Mouse (Mus musculus) kidney, postnatal 10 days (tissue): ENCODE results near the gene Ankrd24.
A peak's percentile ranks its signal among the peaks of the same experiment; 100 is the strongest.

Experiments
- DNase-seq: peaks from one replicate; pipeline ENCODE4 v3.0.0; 2021; ENCODE audit warnings: mixed read lengths

Ankrd24 gene

GRCm38 (mm10) chr10:81605974-81606751 lies 22.2 kb upstream of the Ankrd24 start, which contains the start of gene BC025920:
Gene BC025920 (plus strand): TSS chr10:81606270.
- DNase-seq, result peak; percentile 97

GRCm38 (mm10) chr10:81608308-81608707 lies 20.0 kb upstream of the Ankrd24 start:
- DNase-seq, result no peak

- DNase-seq, result no peak
These were observed 15.6 kb upstream of the Ankrd24 start for GRCm38 (mm10) chr10:81612779-81613178.

- DNase-seq, result no peak
These were observed 12.9 kb upstream of the Ankrd24 start for GRCm38 (mm10) chr10:81615486-81615885.

- no peak for DNase-seq
These were observed 8.4 kb upstream of the Ankrd24 start for GRCm38 (mm10) chr10:81619976-81620375.

GRCm38 (mm10) chr10:81620786-81621185 lies 7.6 kb upstream of the Ankrd24 start:
- no peak for DNase-seq

- DNase-seq, result no peak
These were observed 4.9 kb upstream of the Ankrd24 start for GRCm38 (mm10) chr10:81623441-81623840.

GRCm38 (mm10) chr10:81626101-81626993 lies 2.0 kb upstream of the Ankrd24 start:
- DNase-seq, result no peak

- peak; percentile 96 for DNase-seq
These were observed 1.1 kb upstream of the Ankrd24 start, which contains the start of gene Sirt6 for GRCm38 (mm10) chr10:81626994-81627835. Gene Sirt6 (minus strand): TSS chr10:81627797.

GRCm38 (mm10) chr10:81627836-81628220 lies 512 bp upstream of the Ankrd24 start:
- DNase-seq, result peak; percentile 63

- DNase-seq, result peak; percentile 94
These were observed 5.1 kb downstream of the Ankrd24 start for GRCm38 (mm10) chr10:81633253-81634099.

GRCm38 (mm10) chr10:81636338-81636737 lies 8.0 kb downstream of the Ankrd24 start:
- peak; percentile 5 for DNase-seq

- DNase-seq, result no peak
These were observed 9.8 kb downstream of the Ankrd24 start for GRCm38 (mm10) chr10:81638101-81638500.

GRCm38 (mm10) chr10:81640825-81641224 lies 12.5 kb downstream of the Ankrd24 start:
- peak; percentile 43 for DNase-seq

- peak; percentile 3 for DNase-seq
These were observed 13.2 kb downstream of the Ankrd24 start for GRCm38 (mm10) chr10:81641566-81641965.

GRCm38 (mm10) chr10:81641978-81642647 lies 13.8 kb downstream of the Ankrd24 start:
- peak; percentile 43 for DNase-seq

- DNase-seq, result no peak
These were observed 14.5 kb downstream of the Ankrd24 start for GRCm38 (mm10) chr10:81642648-81643448.

- DNase-seq, result peak; percentile 98
These were observed 15.2 kb downstream of the Ankrd24 start for GRCm38 (mm10) chr10:81643449-81644055.

- DNase-seq, result no peak
These were observed 15.8 kb downstream of the Ankrd24 start for GRCm38 (mm10) chr10:81644162-81644561.

GRCm38 (mm10) chr10:81644716-81645115 lies 16.4 kb downstream of the Ankrd24 start:
- peak; percentile 9 for DNase-seq
